In the genomic region with DNA sequence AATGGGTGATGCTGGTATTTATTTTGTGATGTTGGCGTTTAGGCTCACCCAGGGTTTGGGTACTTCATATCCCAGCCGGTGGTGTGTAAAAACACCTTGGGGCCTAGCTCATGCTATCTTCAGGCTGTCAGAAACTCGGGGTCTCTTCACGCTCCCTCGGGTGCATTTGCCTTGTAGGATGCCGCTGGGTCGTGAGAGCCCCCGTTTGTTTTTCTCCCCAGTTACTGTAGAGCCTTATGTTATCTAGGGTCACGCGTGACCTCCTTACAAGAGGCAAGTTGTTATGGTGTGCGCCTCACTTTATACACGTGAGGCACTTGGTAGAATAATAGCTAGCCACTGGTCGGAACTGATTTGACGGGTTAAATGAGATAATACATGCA, we compare ENCODE assay signal across 8 mouse cellular contexts. TPM values are rescaled to one million over a fixed set of nuclear protein-coding genes. Genes with fewer than 3 reads are reported as not detected.
DNase-seq lines count a peak whose midpoint lies in the region; ATAC-seq and TF ChIP-seq lines count a peak whose summit lies in the region.

No protein-coding gene starts in this region.

- no peaks in the 10 kb centered on the region for H3K9me3 ChIP-seq in heart, embryonic 11.5 days (replicated peaks; ENCODE audit: control insufficient read depth, low read length)
- H3K9me3 ChIP-seq in ES-E14 (ENCODE audit: control insufficient read depth, insufficient read depth, low read depth, low read length), result no peaks in the 10 kb centered on the region
- H3K9me3 ChIP-seq in megakaryocyte, embryonic 14.5 days, result no peaks in the 10 kb centered on the region

- 1% methylated on average over 14 of the region's 14 CpGs for WGBS in heart, embryonic 11.5 days (ENCODE audit: insufficient replicate concordance)

- in situ Hi-C loops in ES-E14 (cut with MboI; ENCODE audit: low sequenced_read_pairs in 2 of 2, unreplicated experiment in 2 of 2), result no loop called here

- H3K4me3 ChIP-seq in heart, embryonic 11.5 days (ENCODE audit: low read depth, low read length), result peak overlapping the region; percentile 94
- peak overlapping the region; percentile 79 to 94 for H3K4me3 ChIP-seq in ES-E14 (ENCODE audit: insufficient read depth in 1 of 2, low read depth in 1 of 2, low read length in 2 of 2, poor library complexity in 1 of 2, severe bottlenecking in 1 of 2)
- peak overlapping the region; percentile 94 for H3K4me3 ChIP-seq in megakaryocyte, embryonic 14.5 days (replicated peaks)

- peaks cover 6% of the 10 kb centered on the region for H3K4me1 ChIP-seq in heart, embryonic 11.5 days (ENCODE audit: control insufficient read depth, insufficient read depth, low read length)
- no peaks in the 10 kb centered on the region; a peak in 1 of 4 replicates for H3K4me1 ChIP-seq in ES-E14 (ENCODE audit: control insufficient read depth in 2 of 2, insufficient read depth in 2 of 2, low read length in 2 of 2, poor library complexity in 1 of 2)
- peaks cover 51% of the 10 kb centered on the region for H3K4me1 ChIP-seq in megakaryocyte, embryonic 14.5 days

- intact Hi-C loops in left cerebral cortex, postnatal 10 days (cut with DNase I), result no loop called here

- H3K36me3 ChIP-seq in heart, embryonic 11.5 days (ENCODE audit: control insufficient read depth, insufficient read depth, low read length), result peaks cover 27% of the 10 kb centered on the region
- peaks cover 16% of the 10 kb centered on the region for H3K36me3 ChIP-seq in ES-E14 (ENCODE audit: control insufficient read depth, insufficient read depth, low read length, poor library complexity, severe bottlenecking)
- peaks cover 37% of the 10 kb centered on the region for H3K36me3 ChIP-seq in megakaryocyte, embryonic 14.5 days (replicated peaks; ENCODE audit: low read length)

- DNase-seq in heart, adult 8-10 months (ENCODE audit: low spot score), result no peak
- no peak for DNase-seq in ES-E14 (ENCODE audit: low read depth, low spot score)
- peak; percentile 13 for DNase-seq in heart, postnatal 4 days
- DNase-seq in urinary bladder, postnatal 25 days (ENCODE audit: low spot score), result no peak
- DNase-seq in adrenal gland, postnatal 10 days, result no peak
- DNase-seq in left cerebral cortex, postnatal 10 days (ENCODE audit: extremely low spot score in 1 of 2, low spot score in 2 of 2), result no peak

- H3K27ac ChIP-seq in heart, embryonic 11.5 days (ENCODE audit: low read depth, low read length), result peak overlapping the region; percentile 50
- H3K27ac ChIP-seq in ES-E14 (ENCODE audit: insufficient read depth, low read depth, low read length, poor library complexity, severe bottlenecking), result no peak overlapping the region

- H3K4me2 ChIP-seq in heart, embryonic 11.5 days, result peak overlapping the region; percentile 84

- 0 out of 2 replicates have a peak, but pooled peaks have one; percentile 15 for ATAC-seq in heart, embryonic 11.5 days (replicated peaks; ENCODE audit: insufficient number of reproducible peaks, low FRiP score, low TSS enrichment)

- no peaks in the 10 kb centered on the region for H3K27me3 ChIP-seq in heart, embryonic 11.5 days (ENCODE audit: control insufficient read depth, insufficient read depth, low read length)
- no peaks in the 10 kb centered on the region for H3K27me3 ChIP-seq in megakaryocyte, embryonic 14.5 days (replicated peaks)

- peak overlapping the region; percentile 95 for H3K9ac ChIP-seq in heart, embryonic 11.5 days (ENCODE audit: low read depth, low read length)
- peak overlapping the region; percentile 84 for H3K9ac ChIP-seq in ES-E14 (ENCODE audit: insufficient read depth, low read depth, low read length, poor library complexity, severe bottlenecking)

TF ChIP-seq in ES-E14, 5 proteins besides CTCF, POLR2A, EP300 and RAD21:
- TF ChIP-seq MAFK (IDR thresholded peaks at IDR 0.05; ENCODE audit: insufficient read depth, low read depth, low read length), result no peak
- TF ChIP-seq CHD2 (IDR thresholded peaks at IDR 0.05; ENCODE audit: low read depth, low read length), result no peak
- TF ChIP-seq HCFC1 (IDR thresholded peaks at IDR 0.05; ENCODE audit: borderline replicate concordance, insufficient read depth, low read length), result no peak
- TF ChIP-seq ZNF384 (IDR thresholded peaks at IDR 0.05; ENCODE audit: low read depth, low read length), result no peak
- TF ChIP-seq ZC3H11A (IDR thresholded peaks at IDR 0.05; ENCODE audit: borderline replicate concordance, low read depth, low read length), result no peak
TF ChIP-seq in ES-E14: peak in this region for 0.

RNA-seq across cellular contexts. Expression of a gene that starts 0.3 kb away (rescaled TPM):
- 74.6 and 78.3 TPM in 2 replicates for polyA plus RNA-seq in heart, embryonic 11.5 days (2014; fragmentation: Nextera tagmentation; extraction: Ambion mirVana)
- total RNA-seq in heart, adult 8-10 months (2022), result 10 to 100 TPM; 36.3 to 39.7 (median 38.0) TPM
- 72.4 and 75.1 TPM in 2 replicates for total RNA-seq in ES-E14 (2012; rRNA removed)
- 10 to 100 TPM; 42.2 to 44.1 TPM for total RNA-seq in heart, postnatal 4 days (2021)
- polyA plus RNA-seq in megakaryocyte, embryonic 14.5 days (2012; ENCODE audit: insufficient read depth, low replicate concordance), result 6.6 TPM in 1 of 2 replicates, not detected in the other
- 10 to 100 TPM; 57.4 to 61.4 TPM for total RNA-seq in adrenal gland, postnatal 10 days (2021)
- 10 to 100 TPM; 51.6 to 53.7 TPM for total RNA-seq in left cerebral cortex, postnatal 10 days (2021)

RNA-seq across cellular contexts. Expression of a gene that starts 30.2 kb away (rescaled TPM):
- polyA plus RNA-seq in heart, embryonic 11.5 days (2014; fragmentation: Nextera tagmentation; extraction: Ambion mirVana), result 4.3 TPM in 2 replicates
- total RNA-seq in heart, adult 8-10 months (2022), result 1 to 10 TPM; 4.8 to 7.5 (median 5.6) TPM
- total RNA-seq in ES-E14 (2012; rRNA removed), result 0.16 and 0.22 TPM in 2 replicates
- total RNA-seq in heart, postnatal 4 days (2021), result 10 to 100 TPM; 29.5 to 36.8 TPM
- 0.92 and 1.1 TPM in 2 replicates for polyA plus RNA-seq in megakaryocyte, embryonic 14.5 days (2012; ENCODE audit: insufficient read depth, low replicate concordance)
- 10 to 100 TPM in 1 of 2 experiments, 1 to 10 TPM in 1; 6.7 to 38.4 TPM for total RNA-seq in adrenal gland, postnatal 10 days (2021)
- 1 to 10 TPM; 5.4 to 5.7 TPM for total RNA-seq in left cerebral cortex, postnatal 10 days (2021)

RNA-seq across cellular contexts. Expression of a gene that starts 53.7 kb away (rescaled TPM):
- polyA plus RNA-seq in heart, embryonic 11.5 days (2014; fragmentation: Nextera tagmentation; extraction: Ambion mirVana), result 3.4 and 4.3 TPM in 2 replicates
- 1 to 10 TPM in 2 of 4 experiments, under 1 TPM in 2; 0.75 to 1.9 (median 0.93) TPM for total RNA-seq in heart, adult 8-10 months (2022)
- 7.8 and 10.6 TPM in 2 replicates for total RNA-seq in ES-E14 (2012; rRNA removed)
- 1 to 10 TPM; 3.7 to 4.0 TPM for total RNA-seq in heart, postnatal 4 days (2021)
- polyA plus RNA-seq in megakaryocyte, embryonic 14.5 days (2012; ENCODE audit: insufficient read depth, low replicate concordance), result not detected in 2 replicates
- total RNA-seq in adrenal gland, postnatal 10 days (2021), result 1 to 10 TPM; 1.1 to 2.1 TPM
- under 1 TPM; 0.21 to 0.26 TPM for total RNA-seq in left cerebral cortex, postnatal 10 days (2021)
